Mouse (Mus musculus): ENCODE results near the gene Gtf2ird1. TPM values are rescaled to one million over a fixed set of nuclear protein-coding genes. Genes with fewer than 3 reads are reported as not detected.
A peak's percentile ranks its signal among the peaks of the same experiment; 100 is the strongest.

The Gtf2ird1 gene
- 85.9 and 101 TPM in 2 replicates for polyA plus RNA-seq (2014; fragmentation: Nextera tagmentation; extraction: Ambion mirVana)

DNA sequence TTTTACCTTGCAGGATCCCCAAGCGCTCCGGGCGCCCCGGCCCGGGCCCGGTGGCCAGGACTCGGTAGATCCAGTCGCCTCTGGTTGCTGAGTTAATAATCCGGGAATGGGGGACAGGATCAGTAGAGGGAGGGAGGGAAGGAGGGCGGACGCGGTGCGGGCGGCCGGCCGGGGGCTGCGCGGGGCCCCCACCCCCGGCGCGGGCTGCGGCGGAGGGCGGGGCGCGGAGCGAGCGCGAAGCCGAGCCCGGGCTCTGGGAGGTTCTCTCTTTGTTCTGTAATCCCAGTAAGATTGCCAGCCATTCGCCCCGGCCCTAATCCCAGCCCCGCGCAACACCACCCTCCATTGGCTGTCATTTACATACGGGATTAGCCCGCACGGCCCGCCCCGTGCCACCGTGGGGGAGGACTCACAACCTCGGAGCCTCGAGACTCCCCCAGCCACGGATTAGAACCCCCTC lies at the start of gene Gtf2ird1:
Gene Gtf2ird1 (minus strand): TSS at position 214 of the 460 bp plus-strand sequence.
- Histone ChIP-seq H3K4me1 (replicated peaks; ENCODE audit: control insufficient read depth, insufficient read depth, low read length) (peaks cover 12% of the 10 kb centered on the region; the same call in 1 of the 2 replicates), H3K9me3 (ENCODE audit: control insufficient read depth, low read length) (no peaks in the 10 kb centered on the region), H3K36me3 (ENCODE audit: control insufficient read depth, insufficient read depth, low read length) (peaks cover 8% of the 10 kb centered on the region), H3K27ac (ENCODE audit: low read depth) (peak within 1 kb of the TSS; percentile 91), H3K4me2 (ENCODE audit: low read length) (peak within 1 kb of the TSS; percentile 88), H3K9ac (ENCODE audit: low read length) (peak within 1 kb of the TSS; percentile 90), H3K4me3 (ENCODE audit: low read depth, low read length) (peak within 1 kb of the TSS; percentile 79), H3K27me3 (replicated peaks; ENCODE audit: control insufficient read depth, insufficient read depth, low read length) (no peaks in the 10 kb centered on the region)
- ATAC-seq (replicated peaks; ENCODE audit: low FRiP score, low TSS enrichment, low read depth): peak; percentile 83
- 2% methylated on average over 43 of the region's 44 CpGs for WGBS
- DNase-seq (ENCODE audit: low spot score): peak; percentile 89

DNA sequence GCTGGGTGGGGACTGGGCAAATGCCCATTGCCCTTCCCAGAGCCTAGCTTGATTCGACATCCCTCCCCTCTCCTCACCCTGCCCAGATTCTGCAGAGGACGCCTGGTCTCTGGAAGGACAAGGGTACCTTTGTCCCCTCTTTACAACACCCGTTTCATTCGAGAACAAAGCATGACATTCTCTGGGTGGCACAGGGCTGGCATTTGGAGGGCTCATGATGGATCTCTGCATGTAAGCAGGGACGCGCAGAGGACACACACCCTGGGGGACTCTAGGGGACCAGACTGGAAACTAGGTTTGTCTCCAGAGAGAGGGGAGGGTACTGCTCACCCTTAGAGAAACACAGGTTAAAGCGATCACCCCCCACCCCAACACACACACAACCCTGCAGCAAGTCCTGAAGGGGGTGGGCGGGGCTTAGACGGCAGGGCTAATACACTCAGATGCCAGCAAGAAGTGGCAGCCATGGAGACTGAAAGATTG lies 49.3 kb upstream of the Gtf2ird1 start:
- H3K4me2 ChIP-seq (ENCODE audit: low read length): no peak overlapping the region
- H3K4me1 ChIP-seq (replicated peaks; ENCODE audit: control insufficient read depth, insufficient read depth, low read length): no peaks in the 10 kb centered on the region
- 76% methylated on average over 9 of the region's 9 CpGs for WGBS
- no peaks in the 10 kb centered on the region for H3K9me3 ChIP-seq (ENCODE audit: control insufficient read depth, low read length)
- ATAC-seq (replicated peaks; ENCODE audit: low FRiP score, low TSS enrichment, low read depth): peak; percentile 29; the same call in 1 of the 2 replicates
- H3K36me3 ChIP-seq (ENCODE audit: control insufficient read depth, insufficient read depth, low read length): peaks cover 46% of the 10 kb centered on the region
- no peak overlapping the region for H3K27ac ChIP-seq (ENCODE audit: low read depth)
- H3K27me3 ChIP-seq (replicated peaks; ENCODE audit: control insufficient read depth, insufficient read depth, low read length): no peaks in the 10 kb centered on the region
- no peak for DNase-seq (ENCODE audit: low spot score)
- no peak overlapping the region for H3K9ac ChIP-seq (ENCODE audit: low read length)
- H3K4me3 ChIP-seq (ENCODE audit: low read depth, low read length): no peak overlapping the region

DNA sequence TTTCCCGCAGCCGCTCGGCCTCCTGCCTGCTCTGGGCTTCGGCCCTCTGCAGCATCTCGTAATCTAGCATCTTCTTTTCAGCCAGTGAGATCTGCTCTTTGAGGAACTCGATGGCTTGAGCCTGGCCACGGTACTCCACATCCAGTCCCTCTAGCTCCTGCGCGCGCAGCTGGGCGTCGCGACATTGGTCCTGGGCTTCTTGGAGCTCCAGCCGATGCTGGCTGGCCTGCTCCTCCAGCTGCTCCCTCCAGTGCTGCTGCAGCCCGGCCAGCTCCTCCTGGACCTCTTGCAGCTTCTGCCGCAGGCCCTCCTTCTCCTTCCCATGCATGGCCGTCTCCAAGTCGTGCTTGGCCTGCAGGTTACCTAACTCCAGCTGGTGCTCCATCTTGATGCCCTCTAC lies 46.1 kb upstream of the Gtf2ird1 start:
- peaks cover 42% of the 10 kb centered on the region for H3K36me3 ChIP-seq (ENCODE audit: control insufficient read depth, insufficient read depth, low read length)
- no peak overlapping the region for H3K4me2 ChIP-seq (ENCODE audit: low read length)
- DNase-seq (ENCODE audit: low spot score): no peak
- no peaks in the 10 kb centered on the region for H3K9me3 ChIP-seq (ENCODE audit: control insufficient read depth, low read length)
- no peaks in the 10 kb centered on the region for H3K27me3 ChIP-seq (replicated peaks; ENCODE audit: control insufficient read depth, insufficient read depth, low read length)
- H3K4me1 ChIP-seq (replicated peaks; ENCODE audit: control insufficient read depth, insufficient read depth, low read length): no peaks in the 10 kb centered on the region
- WGBS: 93% methylated on average over 18 of the region's 18 CpGs
- H3K9ac ChIP-seq (ENCODE audit: low read length): no peak overlapping the region
- no peak for ATAC-seq (replicated peaks; ENCODE audit: low FRiP score, low TSS enrichment, low read depth)
- H3K27ac ChIP-seq (ENCODE audit: low read depth): no peak overlapping the region
- H3K4me3 ChIP-seq (ENCODE audit: low read depth, low read length): no peak overlapping the region

DNA sequence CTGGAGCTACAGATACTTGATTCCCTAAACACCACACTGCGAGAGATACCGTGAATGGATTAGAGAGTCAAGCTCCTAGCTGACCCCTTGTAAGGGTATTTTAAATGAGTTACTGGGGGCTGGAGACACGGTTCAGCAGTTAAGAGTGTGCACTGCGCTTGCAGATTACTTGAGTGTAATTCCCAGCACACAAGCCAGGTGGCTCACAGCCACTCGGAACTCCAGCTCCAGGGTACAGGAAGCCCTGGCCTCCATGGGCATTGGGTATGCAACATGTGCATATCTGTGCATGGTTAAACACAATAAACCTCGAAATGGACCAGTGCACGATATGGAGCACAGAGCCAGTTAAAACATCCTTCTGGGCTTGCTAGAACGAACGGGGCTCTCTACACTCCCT lies 44.9 kb upstream of the Gtf2ird1 start:
- H3K36me3 ChIP-seq (ENCODE audit: control insufficient read depth, insufficient read depth, low read length): peaks cover 53% of the 10 kb centered on the region
- no peaks in the 10 kb centered on the region for H3K4me1 ChIP-seq (replicated peaks; ENCODE audit: control insufficient read depth, insufficient read depth, low read length)
- no peaks in the 10 kb centered on the region for H3K27me3 ChIP-seq (replicated peaks; ENCODE audit: control insufficient read depth, insufficient read depth, low read length)
- ATAC-seq (replicated peaks; ENCODE audit: low FRiP score, low TSS enrichment, low read depth) (no peak), DNase-seq (ENCODE audit: low spot score) (no peak)
- no peak overlapping the region for H3K27ac ChIP-seq (ENCODE audit: low read depth)
- no peak overlapping the region for H3K4me3 ChIP-seq (ENCODE audit: low read depth, low read length)
- H3K9me3 ChIP-seq (ENCODE audit: control insufficient read depth, low read length): no peaks in the 10 kb centered on the region
- WGBS: 87% methylated on average over 9 of the region's 9 CpGs
- H3K4me2 ChIP-seq (ENCODE audit: low read length): no peak overlapping the region
- H3K9ac ChIP-seq (ENCODE audit: low read length): no peak overlapping the region

DNA sequence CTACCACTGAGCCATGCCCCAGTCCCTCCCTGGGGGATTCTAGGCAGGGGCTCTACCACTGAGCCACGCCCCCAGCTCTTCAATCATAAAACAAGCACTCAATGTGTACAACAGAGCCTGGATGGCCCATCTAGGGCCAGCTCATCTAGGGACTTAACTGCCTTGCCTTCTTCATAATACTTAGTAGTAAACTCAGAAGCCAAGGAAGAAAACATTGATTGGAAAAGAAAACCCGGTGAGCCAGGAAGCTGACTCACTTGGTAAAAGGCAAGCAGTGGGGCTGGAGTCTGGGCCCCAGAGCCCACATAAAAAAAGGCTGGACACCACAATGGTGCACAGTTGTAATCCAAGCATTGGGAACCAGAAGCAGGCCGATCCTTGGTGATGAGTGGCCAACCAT lies 44.2 kb upstream of the Gtf2ird1 start:
- WGBS: 95% methylated on average over 3 of the region's 3 CpGs
- no peak overlapping the region for H3K27ac ChIP-seq (ENCODE audit: low read depth)
- no peaks in the 10 kb centered on the region for H3K27me3 ChIP-seq (replicated peaks; ENCODE audit: control insufficient read depth, insufficient read depth, low read length)
- H3K4me2 ChIP-seq (ENCODE audit: low read length): no peak overlapping the region
- H3K9me3 ChIP-seq (ENCODE audit: control insufficient read depth, low read length): no peaks in the 10 kb centered on the region
- DNase-seq (ENCODE audit: low spot score): no peak
- H3K4me1 ChIP-seq (replicated peaks; ENCODE audit: control insufficient read depth, insufficient read depth, low read length): no peaks in the 10 kb centered on the region
- H3K9ac ChIP-seq (ENCODE audit: low read length): no peak overlapping the region
- no peak for ATAC-seq (replicated peaks; ENCODE audit: low FRiP score, low TSS enrichment, low read depth)
- H3K36me3 ChIP-seq (ENCODE audit: control insufficient read depth, insufficient read depth, low read length): peaks cover 56% of the 10 kb centered on the region
- no peak overlapping the region for H3K4me3 ChIP-seq (ENCODE audit: low read depth, low read length)

DNA sequence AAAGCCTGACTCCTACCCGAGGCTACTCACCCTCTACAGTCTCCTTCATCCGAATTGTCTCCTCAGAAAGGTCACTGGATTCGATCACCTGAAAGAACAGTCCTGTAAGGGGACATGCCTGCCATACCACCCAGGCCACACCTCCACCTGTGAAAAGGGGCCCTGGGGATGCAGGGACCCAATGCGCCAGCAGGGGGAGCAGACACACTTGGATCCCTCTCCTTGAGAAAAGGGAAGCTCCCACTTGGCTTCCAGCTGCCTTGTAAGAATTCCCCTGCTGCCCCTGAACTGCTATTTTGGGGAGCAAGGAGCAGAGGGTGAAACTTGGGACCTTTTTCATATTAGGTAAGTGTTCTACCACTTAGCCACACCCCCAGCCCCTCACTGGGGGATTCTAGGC lies 43.5 kb upstream of the Gtf2ird1 start:
- peak; percentile 77 for DNase-seq (ENCODE audit: low spot score)
- H3K27ac ChIP-seq (ENCODE audit: low read depth): no peak overlapping the region
- no peak overlapping the region for H3K4me3 ChIP-seq (ENCODE audit: low read depth, low read length)
- 72% methylated on average over 4 of the region's 4 CpGs for WGBS
- peaks cover 62% of the 10 kb centered on the region for H3K36me3 ChIP-seq (ENCODE audit: control insufficient read depth, insufficient read depth, low read length)
- no peak for ATAC-seq (replicated peaks; ENCODE audit: low FRiP score, low TSS enrichment, low read depth)
- no peak overlapping the region for H3K4me2 ChIP-seq (ENCODE audit: low read length)
- H3K27me3 ChIP-seq (replicated peaks; ENCODE audit: control insufficient read depth, insufficient read depth, low read length): no peaks in the 10 kb centered on the region
- H3K9me3 ChIP-seq (ENCODE audit: control insufficient read depth, low read length): no peaks in the 10 kb centered on the region
- no peak overlapping the region for H3K9ac ChIP-seq (ENCODE audit: low read length)
- H3K4me1 ChIP-seq (replicated peaks; ENCODE audit: control insufficient read depth, insufficient read depth, low read length): no peaks in the 10 kb centered on the region

DNA sequence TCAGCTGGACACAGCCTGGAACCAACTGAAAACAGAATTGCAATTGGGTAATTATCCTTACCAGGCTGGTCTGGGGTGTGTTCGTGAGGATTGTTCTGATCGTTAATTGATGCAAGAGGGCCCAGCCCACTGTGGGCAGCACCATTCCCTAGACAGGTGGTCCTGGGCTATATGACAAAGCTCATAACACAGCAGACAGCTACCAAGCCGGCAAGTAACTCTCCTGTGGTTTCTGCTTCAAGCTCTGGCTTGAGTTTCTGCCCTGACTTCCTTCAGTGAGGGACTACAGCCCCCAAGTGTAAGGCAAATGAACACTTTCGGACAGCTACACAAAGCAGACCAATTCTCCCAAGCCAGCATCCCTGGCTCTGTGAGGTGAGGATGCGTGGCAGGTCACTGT lies 40.5 kb upstream of the Gtf2ird1 start:
- H3K4me2 ChIP-seq (ENCODE audit: low read length): no peak overlapping the region
- ATAC-seq (replicated peaks; ENCODE audit: low FRiP score, low TSS enrichment, low read depth) (no peak), DNase-seq (ENCODE audit: low spot score) (no peak)
- no peak overlapping the region for H3K4me3 ChIP-seq (ENCODE audit: low read depth, low read length)
- no peaks in the 10 kb centered on the region for H3K27me3 ChIP-seq (replicated peaks; ENCODE audit: control insufficient read depth, insufficient read depth, low read length)
- WGBS: 93% methylated on average over 5 of the region's 5 CpGs
- H3K27ac ChIP-seq (ENCODE audit: low read depth): no peak overlapping the region
- no peaks in the 10 kb centered on the region for H3K4me1 ChIP-seq (replicated peaks; ENCODE audit: control insufficient read depth, insufficient read depth, low read length)
- no peak overlapping the region for H3K9ac ChIP-seq (ENCODE audit: low read length)
- no peaks in the 10 kb centered on the region for H3K9me3 ChIP-seq (ENCODE audit: control insufficient read depth, low read length)
- H3K36me3 ChIP-seq (ENCODE audit: control insufficient read depth, insufficient read depth, low read length): peaks cover 54% of the 10 kb centered on the region

DNA sequence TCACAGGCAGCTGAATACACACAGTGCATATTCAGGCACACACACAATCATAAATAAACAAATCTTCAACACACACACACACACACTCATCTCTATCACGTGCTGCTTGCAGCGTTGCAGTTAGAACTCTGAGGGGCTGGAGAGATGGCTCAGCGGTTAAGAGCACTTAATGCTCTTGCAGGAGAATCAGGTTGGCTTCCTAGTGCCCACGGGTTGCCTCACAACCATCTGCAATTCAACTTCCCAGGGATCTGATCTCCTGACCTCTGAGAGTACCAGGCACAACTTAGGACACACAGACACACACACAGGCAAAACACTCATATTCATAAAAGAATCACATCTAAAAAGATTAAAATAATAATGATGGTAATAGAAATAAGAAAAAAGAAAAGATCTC lies 39.3 kb upstream of the Gtf2ird1 start:
- Histone ChIP-seq H3K36me3 (ENCODE audit: control insufficient read depth, insufficient read depth, low read length) (peaks cover 47% of the 10 kb centered on the region), H3K27ac (ENCODE audit: low read depth) (no peak overlapping the region), H3K4me3 (ENCODE audit: low read depth, low read length) (no peak overlapping the region), H3K9me3 (ENCODE audit: control insufficient read depth, low read length) (no peaks in the 10 kb centered on the region), H3K27me3 (replicated peaks; ENCODE audit: control insufficient read depth, insufficient read depth, low read length) (no peaks in the 10 kb centered on the region), H3K4me1 (replicated peaks; ENCODE audit: control insufficient read depth, insufficient read depth, low read length) (no peaks in the 10 kb centered on the region), H3K9ac (ENCODE audit: low read length) (no peak overlapping the region), H3K4me2 (ENCODE audit: low read length) (no peak overlapping the region)
- WGBS: 73% methylated on average over 4 of the region's 4 CpGs
- no peak for DNase-seq (ENCODE audit: low spot score)
- ATAC-seq (replicated peaks; ENCODE audit: low FRiP score, low TSS enrichment, low read depth): no peak

DNA sequence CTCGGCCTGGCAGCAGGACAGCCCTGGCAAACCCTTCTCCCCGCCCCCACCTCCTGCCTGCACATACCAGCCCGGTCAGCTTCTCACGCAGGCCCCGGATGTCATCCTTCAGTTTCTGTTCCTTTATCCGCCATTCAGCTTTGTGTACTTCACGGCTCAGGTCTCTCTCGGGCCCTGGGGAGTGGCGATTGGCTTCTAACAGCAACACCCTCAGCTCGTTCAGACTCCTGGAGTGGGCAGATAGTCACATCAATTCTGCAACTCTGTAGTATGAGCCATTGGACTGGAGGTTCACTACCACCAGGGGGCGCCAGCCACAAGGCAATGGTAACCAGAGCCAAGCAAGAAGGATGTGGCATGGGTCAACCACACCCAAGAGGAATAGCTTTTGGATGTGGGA lies 37.6 kb upstream of the Gtf2ird1 start:
- peaks cover 51% of the 10 kb centered on the region for H3K36me3 ChIP-seq (ENCODE audit: control insufficient read depth, insufficient read depth, low read length)
- 59% methylated on average over 11 of the region's 11 CpGs for WGBS
- DNase-seq (ENCODE audit: low spot score): peak; percentile 94

More for the DNA sequence above, 37.6 kb upstream of the Gtf2ird1 start:
- no peak overlapping the region for H3K4me3 ChIP-seq (ENCODE audit: low read depth, low read length)
- H3K9ac ChIP-seq (ENCODE audit: low read length): no peak overlapping the region
- H3K4me1 ChIP-seq (replicated peaks; ENCODE audit: control insufficient read depth, insufficient read depth, low read length): no peaks in the 10 kb centered on the region
- H3K27me3 ChIP-seq (replicated peaks; ENCODE audit: control insufficient read depth, insufficient read depth, low read length): no peaks in the 10 kb centered on the region
- no peak overlapping the region for H3K4me2 ChIP-seq (ENCODE audit: low read length)
- no peaks in the 10 kb centered on the region for H3K9me3 ChIP-seq (ENCODE audit: control insufficient read depth, low read length)
- 0 out of 2 replicates have a peak, but pooled peaks have one; percentile 73 for ATAC-seq (replicated peaks; ENCODE audit: low FRiP score, low TSS enrichment, low read depth)
- H3K27ac ChIP-seq (ENCODE audit: low read depth): no peak overlapping the region
